Mouse (Mus musculus) thymus, adult 2 months (tissue): ENCODE measurements around the gene Nrm.

Experiments used
- CTCF ChIP-seq: fragments of 200-500 bp; IDR thresholded peaks from 2 replicates; pipeline ENCODE4 v1.5.1; 2012; ENCODE audit warnings: mild to moderate bottlenecking, control low read depth, low read length, moderate library complexity, borderline replicate concordance; ENCODE audit not compliant: control insufficient read depth, poor library complexity, insufficient read depth; ENCODE audit errors: extremely low read depth
- POLR2A ChIP-seq: fragments of 200-500 bp; IDR thresholded peaks from 2 replicates; pipeline ENCODE4 v1.6.1; 2012; ENCODE audit warnings: mild to moderate bottlenecking, low read length, control low read depth, moderate library complexity; ENCODE audit not compliant: control insufficient read depth, poor library complexity, insufficient read depth; ENCODE audit errors: extremely low read depth

DNA sequence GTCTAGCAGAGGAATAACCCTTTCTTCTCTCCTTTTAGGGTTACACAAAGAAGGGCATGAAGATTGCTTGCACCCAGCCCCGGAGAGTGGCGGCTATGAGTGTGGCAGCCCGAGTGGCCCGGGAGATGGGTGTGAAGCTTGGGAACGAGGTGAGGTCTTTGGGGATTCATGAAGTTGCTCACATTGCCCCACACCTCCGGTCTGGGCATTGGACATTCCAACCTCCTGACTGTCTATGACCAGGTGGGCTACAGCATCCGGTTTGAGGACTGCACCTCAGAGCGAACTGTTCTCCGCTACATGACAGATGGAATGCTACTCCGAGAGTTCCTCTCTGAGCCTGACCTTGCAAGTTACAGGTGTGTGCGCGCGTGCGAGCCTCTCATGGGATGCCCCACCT, 22.7 kb downstream of the Nrm start:
- TF ChIP-seq CTCF (no peak), POLR2A (no peak)
